Mouse (Mus musculus) forebrain, embryonic 11.5 days (tissue): ENCODE results near the gene Megf11. TPM values are rescaled to one million over a fixed set of nuclear protein-coding genes. Genes with fewer than 3 reads are reported as not detected.

Experiments used
- ATAC-seq: fragments of 200-750 bp; cut with Nextera tagmentation; replicated peaks from 2 replicates; pipeline ENCODE4 v1.8.0; 2017; ENCODE audit warnings: moderate TSS enrichment; ENCODE audit not compliant: low FRiP score
- DNase-seq: peaks from one replicate; pipeline ENCODE4 v3.0.0-alpha.2; 2017; ENCODE audit warnings: low spot score
- H3K27ac ChIP-seq: fragments of 300-500 bp; sonication (generic); 2 replicates; pipeline ENCODE4 v1.5.1; 2014; ENCODE audit warnings: low read depth, low read length
- H3K27me3 ChIP-seq: fragments of 300-500 bp; sonication (generic); 2 replicates; pipeline ENCODE4 v1.6.1; 2014; ENCODE audit warnings: mild to moderate bottlenecking, low read length, mixed read lengths; ENCODE audit not compliant: control insufficient read depth, insufficient read depth
- H3K36me3 ChIP-seq: fragments of 300-500 bp; sonication (generic); 2 replicates; pipeline ENCODE4 v1.6.1; 2014; ENCODE audit warnings: mild to moderate bottlenecking, low read length, moderate library complexity, mixed read lengths; ENCODE audit not compliant: control insufficient read depth, insufficient read depth
- H3K4me1 ChIP-seq: fragments of 300-500 bp; sonication (generic); replicated peaks from 2 replicates; pipeline ENCODE4 v1.6.1; 2014; ENCODE audit warnings: low read length, mixed read lengths; ENCODE audit not compliant: control insufficient read depth, insufficient read depth
- H3K4me2 ChIP-seq: fragments of 300-500 bp; sonication (generic); 2 replicates; pipeline ENCODE4 v1.6.1; 2014; ENCODE audit warnings: low read depth, mild to moderate bottlenecking, low read length, moderate library complexity, mixed read lengths; ENCODE audit not compliant: severe bottlenecking
- H3K4me3 ChIP-seq: fragments of 300-500 bp; sonication (generic); 2 replicates; pipeline ENCODE4 v1.5.1; 2014; ENCODE audit warnings: low read depth, low read length
- H3K9ac ChIP-seq: fragments of 300-500 bp; sonication (generic); 2 replicates; pipeline ENCODE4 v1.6.1; 2014; ENCODE audit warnings: low read length
- H3K9me3 ChIP-seq: fragments of 300-500 bp; sonication (generic); 2 replicates; pipeline ENCODE4 v1.6.1; 2016; ENCODE audit warnings: low read length, mixed read lengths; ENCODE audit not compliant: control insufficient read depth
- WGBS: fragments of 180-500 bp; shearing (Covaris S2); extraction: QIAGEN DNeasy Blood & Tissue Kit; methylation state at CpG from one replicate; pipeline ENCODE4 v1.1.7; 2014; 5-methylcytosine and 5-hydroxymethylcytosine counted together
- polyA plus RNA-seq: library from polyadenylated mRNA; unstranded; fragments of >200 nt; fragmentation: Nextera tagmentation; extraction: Ambion mirVana; gene quantifications from 2 replicates; pipeline ENCODE4 v1.2.1, GENCODE M21; 2014

Megf11 gene
- polyA plus RNA-seq, 1 experiment from 2014 or later = 3.3 TPM

DNA sequence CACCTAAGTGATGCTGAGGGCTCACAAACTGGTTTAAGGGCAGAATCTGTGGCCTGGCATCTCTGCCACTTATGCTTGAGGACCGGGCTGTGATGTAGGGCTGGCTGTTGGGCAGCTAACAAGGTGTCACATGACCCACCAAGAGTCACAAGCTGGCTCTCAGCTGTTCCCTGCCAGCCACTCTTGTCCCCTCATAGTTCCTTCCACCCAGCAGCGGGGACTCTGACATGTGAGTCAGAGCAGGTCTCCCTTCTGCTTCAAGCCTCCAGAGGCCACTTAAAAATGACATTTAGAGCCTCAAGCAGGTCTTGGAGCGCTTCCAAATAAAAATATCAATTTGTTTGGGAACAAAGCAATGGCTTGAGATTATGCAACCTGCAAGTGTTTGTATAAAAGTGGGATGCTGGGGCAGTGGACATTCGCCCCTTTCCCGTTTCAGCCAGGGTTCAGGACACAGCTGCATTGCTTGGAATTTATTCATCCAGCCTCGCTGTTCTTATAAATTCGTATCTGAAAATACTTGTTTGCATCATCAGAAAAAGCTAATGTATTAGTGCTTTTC is 187.3 kb downstream of the Megf11 start:
- Histone ChIP-seq H3K9ac (no peak overlapping the region), H3K4me1 (no peaks in the 10 kb centered on the region), H3K4me3 (no peak overlapping the region), H3K4me2 (no peak overlapping the region), H3K9me3 (no peaks in the 10 kb centered on the region), H3K27me3 (no peaks in the 10 kb centered on the region), H3K27ac (no peak overlapping the region), H3K36me3 (no peaks in the 10 kb centered on the region)
- ATAC-seq (no peak), DNase-seq (no peak)
- 83% methylated on average over 7 of the region's 7 CpGs for WGBS

DNA sequence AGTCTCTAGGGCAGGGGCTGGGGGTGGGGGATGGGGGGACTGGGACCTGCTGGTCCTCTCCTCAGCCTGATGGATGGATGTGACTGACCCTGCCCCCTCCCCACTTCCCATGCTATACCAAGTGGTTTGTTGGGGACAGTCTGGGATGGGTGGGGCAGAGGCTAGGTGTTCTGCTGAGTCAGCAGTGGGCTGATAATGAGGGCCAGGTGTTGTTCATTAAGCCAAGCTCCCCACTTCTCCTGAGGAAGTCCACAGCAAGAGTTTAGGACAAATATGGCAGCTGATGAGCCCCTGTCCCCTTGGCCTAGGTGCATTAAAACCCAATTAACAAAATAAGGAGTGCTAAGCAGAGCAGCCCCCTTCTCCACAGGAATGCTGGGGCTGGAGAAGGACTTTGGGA is 190.2 kb downstream of the Megf11 start:
- Histone ChIP-seq H3K4me2 (no peak overlapping the region), H3K9me3 (no peaks in the 10 kb centered on the region), H3K4me3 (no peak overlapping the region), H3K4me1 (no peaks in the 10 kb centered on the region), H3K36me3 (no peaks in the 10 kb centered on the region), H3K9ac (no peak overlapping the region), H3K27ac (no peak overlapping the region), H3K27me3 (no peaks in the 10 kb centered on the region)
- ATAC-seq (no peak), DNase-seq (no peak)

DNA sequence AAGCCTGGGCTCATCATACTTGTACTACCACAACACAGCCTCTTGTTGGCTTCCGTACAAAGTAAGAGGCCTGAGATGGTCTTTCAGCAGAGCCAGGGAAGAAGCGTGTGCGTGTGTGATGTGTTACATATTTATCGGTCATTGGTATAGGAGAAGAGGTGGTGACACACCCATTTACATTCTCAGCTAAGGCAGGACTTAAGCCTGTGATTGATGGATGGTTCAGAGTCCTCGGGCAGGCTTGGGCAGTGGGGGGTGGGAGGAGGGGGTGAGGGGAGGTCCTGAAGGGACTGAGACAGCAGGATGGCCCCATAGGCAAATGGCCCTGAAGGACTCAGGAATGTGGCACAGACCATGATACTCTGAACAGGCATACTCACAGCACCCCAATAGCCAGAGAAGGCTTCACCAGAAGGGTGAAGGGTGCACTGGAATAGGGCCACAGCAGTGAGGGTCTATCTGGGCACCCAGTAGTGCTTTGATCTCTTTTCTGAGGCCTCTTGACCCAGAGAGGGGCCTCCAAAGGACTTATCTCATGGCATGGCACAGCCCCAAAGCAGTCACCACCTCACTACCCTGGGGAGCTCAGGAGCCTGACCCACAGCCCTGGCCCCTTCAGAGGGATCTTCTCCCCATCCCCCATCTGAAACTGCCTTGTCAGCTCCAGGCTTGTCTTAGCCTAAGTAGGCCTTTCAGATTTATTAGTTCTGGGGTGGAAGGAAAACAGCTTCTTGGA is 190.9 kb downstream of the Megf11 start:
- ATAC-seq (no peak), DNase-seq (no peak)
- Histone ChIP-seq H3K9ac (no peak overlapping the region), H3K4me2 (no peak overlapping the region), H3K27ac (no peak overlapping the region), H3K36me3 (no peaks in the 10 kb centered on the region), H3K4me1 (no peaks in the 10 kb centered on the region), H3K4me3 (no peak overlapping the region), H3K9me3 (no peaks in the 10 kb centered on the region), H3K27me3 (no peaks in the 10 kb centered on the region)
- 74% methylated on average over 5 of the region's 5 CpGs for WGBS

DNA sequence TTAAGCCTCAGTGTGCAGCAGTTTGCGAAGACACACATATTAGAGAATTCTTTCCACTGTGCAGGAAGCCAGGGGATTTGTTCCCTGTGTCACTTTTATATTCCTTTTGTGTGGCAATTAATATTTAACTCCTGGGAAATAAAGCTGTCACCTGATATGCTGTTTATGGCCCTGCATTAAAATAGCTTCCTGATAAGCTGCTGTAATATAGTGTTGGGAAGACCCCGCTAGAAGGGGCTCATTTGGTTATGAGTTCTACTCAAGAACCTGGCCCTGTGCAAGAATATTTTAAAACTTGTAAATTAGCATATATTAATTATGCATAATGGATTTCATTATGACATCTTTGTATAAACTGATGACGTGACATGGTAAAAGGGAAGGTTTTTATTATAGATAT is 191.7 kb downstream of the Megf11 start:
- 85% methylated on average over 3 of the region's 3 CpGs for WGBS
- H3K27me3 ChIP-seq = no peaks in the 10 kb centered on the region
- no peaks in the 10 kb centered on the region for H3K4me1 ChIP-seq
- no peaks in the 10 kb centered on the region for H3K9me3 ChIP-seq
- ATAC-seq = no peak
- DNase-seq = no peak
- H3K9ac ChIP-seq = no peak overlapping the region
- H3K36me3 ChIP-seq = no peaks in the 10 kb centered on the region
- no peak overlapping the region for H3K27ac ChIP-seq
- no peak overlapping the region for H3K4me2 ChIP-seq
- H3K4me3 ChIP-seq = no peak overlapping the region

DNA sequence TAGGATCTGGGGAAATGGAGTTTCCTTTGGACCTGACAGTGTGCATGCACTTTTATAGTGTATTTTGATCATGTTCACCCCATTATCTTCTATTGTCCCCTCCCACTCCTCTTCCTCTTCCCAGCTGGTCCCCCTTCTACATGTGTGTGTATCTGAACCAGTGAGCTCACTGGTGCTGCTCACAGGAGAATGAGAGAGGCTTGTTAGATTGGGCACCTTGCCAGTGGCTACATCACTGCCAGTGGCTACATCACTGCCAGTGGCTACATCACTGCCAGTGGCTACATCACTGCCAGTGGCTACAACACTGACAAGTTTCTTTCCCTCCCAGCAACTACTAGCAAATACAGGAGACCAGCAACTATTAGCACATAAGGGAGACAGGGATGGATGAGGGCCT is 192.6 kb downstream of the Megf11 start:
- H3K4me2 ChIP-seq = no peak overlapping the region
- H3K4me1 ChIP-seq = no peaks in the 10 kb centered on the region
- no peak overlapping the region for H3K4me3 ChIP-seq
- H3K36me3 ChIP-seq = no peaks in the 10 kb centered on the region
- H3K27me3 ChIP-seq = no peaks in the 10 kb centered on the region
- DNase-seq = no peak
- no peak overlapping the region for H3K9ac ChIP-seq
- ATAC-seq = no peak
- H3K9me3 ChIP-seq = no peaks in the 10 kb centered on the region
- H3K27ac ChIP-seq = no peak overlapping the region

DNA sequence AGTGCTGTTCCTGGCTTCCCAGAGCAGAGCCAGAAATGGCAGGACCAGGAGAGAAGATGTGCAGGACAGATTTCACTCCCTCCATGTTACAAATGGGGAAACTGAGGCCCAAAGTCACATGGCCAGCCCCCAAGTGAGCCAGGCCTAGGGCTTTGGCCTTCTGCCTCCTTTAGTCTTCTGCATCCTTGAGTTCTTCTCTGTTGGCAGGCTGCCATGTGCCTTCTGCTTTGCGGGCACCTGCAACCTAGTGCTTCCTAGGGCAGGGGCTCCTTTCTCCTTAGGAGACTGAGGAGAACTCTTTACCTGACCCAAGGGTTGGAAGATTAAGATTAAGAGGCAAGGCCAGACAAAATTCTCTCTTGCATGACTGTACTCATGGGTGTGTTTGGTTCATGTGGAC is 193.9 kb downstream of the Megf11 start:
- no peak for ATAC-seq

DNA sequence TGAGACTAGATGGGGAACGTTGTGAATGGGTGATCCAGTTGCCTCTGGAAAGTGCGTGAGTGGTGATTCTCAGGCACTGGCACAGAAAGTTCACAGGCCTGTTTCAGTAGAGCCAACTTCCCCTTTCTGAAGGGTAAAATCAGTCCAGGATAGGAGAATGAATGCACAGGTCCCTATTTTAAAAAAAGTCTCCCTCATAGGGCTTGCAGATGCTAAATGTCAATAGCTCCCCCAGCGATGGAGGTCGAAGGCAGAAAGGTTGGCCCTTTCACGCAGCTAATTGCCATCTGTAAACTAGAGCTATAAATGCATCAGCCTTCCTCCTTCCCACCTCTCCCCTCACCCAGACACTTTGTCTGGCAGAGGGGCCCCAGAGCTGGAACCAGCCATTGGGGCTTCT is 200.9 kb downstream of the Megf11 start:
- no peak overlapping the region for H3K27ac ChIP-seq
- no peaks in the 10 kb centered on the region for H3K9me3 ChIP-seq
- no peak for DNase-seq
- no peaks in the 10 kb centered on the region for H3K36me3 ChIP-seq
- H3K27me3 ChIP-seq = no peaks in the 10 kb centered on the region
- no peaks in the 10 kb centered on the region for H3K4me1 ChIP-seq
- WGBS = 84% methylated on average over 5 of the region's 5 CpGs
- H3K4me3 ChIP-seq = no peak overlapping the region
- no peak overlapping the region for H3K9ac ChIP-seq
- H3K4me2 ChIP-seq = no peak overlapping the region
- ATAC-seq = no peak

More for the DNA sequence above, 193.9 kb downstream of the Megf11 start:
- DNase-seq = no peak
- WGBS = 90% methylated on average over 1 of the region's 1 CpGs
- Histone ChIP-seq H3K36me3 (no peaks in the 10 kb centered on the region), H3K4me1 (no peaks in the 10 kb centered on the region), H3K27me3 (no peaks in the 10 kb centered on the region), H3K4me3 (no peak overlapping the region), H3K4me2 (no peak overlapping the region), H3K9me3 (no peaks in the 10 kb centered on the region), H3K27ac (no peak overlapping the region), H3K9ac (no peak overlapping the region)

DNA sequence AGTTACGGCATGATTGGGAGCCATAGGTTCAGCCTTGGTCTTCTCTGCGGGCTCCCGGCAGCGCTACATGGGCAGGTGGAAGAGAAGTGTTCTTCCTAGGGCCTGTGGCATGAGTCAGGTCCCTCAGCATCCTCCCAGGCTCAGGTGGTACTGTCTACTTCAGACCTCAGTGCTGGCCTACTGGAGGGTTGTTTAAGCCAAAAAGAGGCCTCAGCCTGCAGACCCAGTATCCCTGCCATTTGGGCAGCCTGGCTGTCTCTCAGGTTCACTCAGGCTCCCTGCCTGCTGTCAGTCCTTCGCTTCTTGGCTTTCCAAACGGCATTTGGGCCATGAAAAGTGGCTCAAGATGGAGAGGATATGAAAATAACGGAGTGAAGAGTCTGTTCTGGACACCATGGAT is 202.6 kb downstream of the Megf11 start:
- H3K9ac ChIP-seq = no peak overlapping the region
- no peak for DNase-seq
- ATAC-seq = no peak
- no peaks in the 10 kb centered on the region for H3K9me3 ChIP-seq
- H3K4me3 ChIP-seq = no peak overlapping the region
- H3K27me3 ChIP-seq = no peaks in the 10 kb centered on the region
- no peaks in the 10 kb centered on the region for H3K4me1 ChIP-seq
- H3K36me3 ChIP-seq = no peaks in the 10 kb centered on the region
- WGBS = 91% methylated on average over 7 of the region's 7 CpGs
- no peak overlapping the region for H3K4me2 ChIP-seq
- no peak overlapping the region for H3K27ac ChIP-seq

DNA sequence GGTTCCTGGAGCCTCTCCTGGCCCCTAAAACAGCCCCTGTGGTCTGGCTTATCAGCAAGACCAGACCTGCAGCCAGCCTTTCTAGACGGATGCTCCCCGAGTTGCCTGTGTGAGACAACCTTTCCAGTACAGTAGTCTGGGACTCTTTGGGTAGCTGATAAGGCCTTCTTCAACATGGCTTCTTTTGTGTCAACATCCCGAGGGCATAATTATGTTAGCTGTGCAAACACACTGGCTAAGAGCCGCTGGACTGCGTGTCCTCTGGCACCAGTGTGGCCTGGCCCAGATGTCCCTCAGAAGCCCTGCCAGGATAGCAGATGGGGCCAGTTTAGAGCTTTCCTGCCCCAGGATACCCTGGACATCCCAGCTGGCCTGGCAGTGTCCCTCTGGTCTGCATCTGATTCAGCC is 205.2 kb downstream of the Megf11 start:
- H3K36me3 ChIP-seq = no peaks in the 10 kb centered on the region
- H3K4me2 ChIP-seq = no peak overlapping the region
- no peaks in the 10 kb centered on the region; the same call in 1 of the 2 replicates for H3K27me3 ChIP-seq
- 0 out of 2 replicates have a peak, but pooled peaks cover 2% of the 10 kb centered on the region for H3K4me1 ChIP-seq
- no peak overlapping the region for H3K9ac ChIP-seq
- no peak for ATAC-seq
- H3K4me3 ChIP-seq = no peak overlapping the region
- no peaks in the 10 kb centered on the region for H3K9me3 ChIP-seq
- H3K27ac ChIP-seq = no peak overlapping the region
- WGBS = 68% methylated on average over 5 of the region's 5 CpGs
- no peak for DNase-seq
